Mouse (Mus musculus): ENCODE measurements around the gene Abcb8. TPM values are rescaled to one million over a fixed set of nuclear protein-coding genes. Genes with fewer than 3 reads are reported as not detected.

Abcb8 gene
- polyA plus RNA-seq, 1 experiment = not detected

DNA sequence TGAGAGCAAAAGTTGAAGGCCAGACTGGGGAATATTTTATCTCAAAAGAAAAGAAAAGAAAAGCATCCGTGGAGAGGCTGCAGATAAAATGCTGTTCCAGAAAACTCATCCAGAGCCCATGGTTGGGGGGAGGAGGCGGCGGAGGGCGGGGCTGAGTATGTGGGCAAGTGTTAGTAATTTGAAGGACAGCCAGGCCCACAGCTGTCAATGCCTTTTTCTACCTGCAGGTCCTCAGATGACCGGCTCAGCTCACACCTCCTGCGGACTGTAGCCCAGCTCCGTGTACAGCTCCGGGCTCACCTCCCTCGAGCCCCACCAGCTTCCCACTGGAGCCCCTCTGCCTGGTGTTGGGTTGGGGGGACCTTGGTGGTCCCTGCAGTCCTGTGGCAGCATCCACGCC lies 6.2 kb downstream of the Abcb8 start:
- TF ChIP-seq CTCF (IDR thresholded peaks at IDR 0.05; ENCODE audit: insufficient read depth, low read depth, low read length) = no peak
- no peak for TF ChIP-seq POLR2A (IDR thresholded peaks at IDR 0.05; ENCODE audit: insufficient read depth, low read depth, low read length)
- H3K4me3 ChIP-seq (ENCODE audit: insufficient read depth, low read depth, low read length) = no peak overlapping the region
- H3K4me1 ChIP-seq (ENCODE audit: control insufficient read depth, insufficient read depth, low read length) = peaks cover 7% of the 10 kb centered on the region
- WGBS = 91% methylated on average over 10 of the region's 10 CpGs
- no peak overlapping the region for H3K27ac ChIP-seq (ENCODE audit: insufficient read depth, low read depth, low read length)

GRCm38 (mm10) chr5:24400362-24400761 lies 6.9 kb downstream of the Abcb8 start:
- Histone ChIP-seq H3K4me1 (ENCODE audit: control insufficient read depth, insufficient read depth, low read length) (peaks cover 11% of the 10 kb centered on the region), H3K4me3 (ENCODE audit: insufficient read depth, low read depth, low read length) (no peak overlapping the region), H3K27ac (ENCODE audit: insufficient read depth, low read depth, low read length) (no peak overlapping the region)
- 92% methylated on average over 11 of the region's 11 CpGs for WGBS
- no peak for TF ChIP-seq POLR2A (IDR thresholded peaks at IDR 0.05; ENCODE audit: insufficient read depth, low read depth, low read length)
- no peak for TF ChIP-seq CTCF (IDR thresholded peaks at IDR 0.05; ENCODE audit: insufficient read depth, low read depth, low read length)

- Histone ChIP-seq H3K27ac (ENCODE audit: insufficient read depth, low read depth, low read length) (no peak overlapping the region), H3K4me3 (ENCODE audit: insufficient read depth, low read depth, low read length) (no peak overlapping the region), H3K4me1 (ENCODE audit: control insufficient read depth, insufficient read depth, low read length) (peaks cover 18% of the 10 kb centered on the region)
- WGBS = 90% methylated on average over 5 of the region's 5 CpGs
- TF ChIP-seq CTCF (IDR thresholded peaks at IDR 0.05; ENCODE audit: insufficient read depth, low read depth, low read length) (no peak), POLR2A (IDR thresholded peaks at IDR 0.05; ENCODE audit: insufficient read depth, low read depth, low read length) (no peak)
Observed at GRCm38 (mm10) chr5:24400911-24401605, 7.6 kb downstream of the Abcb8 start.

GRCm38 (mm10) chr5:24401969-24402368 lies 8.5 kb downstream of the Abcb8 start:
- no peak for TF ChIP-seq CTCF (IDR thresholded peaks at IDR 0.05; ENCODE audit: insufficient read depth, low read depth, low read length)
- TF ChIP-seq POLR2A (IDR thresholded peaks at IDR 0.05; ENCODE audit: insufficient read depth, low read depth, low read length) = no peak
- WGBS = 54% methylated on average over 9 of the region's 9 CpGs
- Histone ChIP-seq H3K27ac (ENCODE audit: insufficient read depth, low read depth, low read length) (no peak overlapping the region), H3K4me1 (ENCODE audit: control insufficient read depth, insufficient read depth, low read length) (peaks cover 24% of the 10 kb centered on the region), H3K4me3 (ENCODE audit: insufficient read depth, low read depth, low read length) (no peak overlapping the region)

GRCm38 (mm10) chr5:24404594-24405360 lies 11.3 kb downstream of the Abcb8 start:
- 42% methylated on average over 6 of the region's 6 CpGs for WGBS

GRCm38 (mm10) chr5:24405389-24405876 lies 12.0 kb downstream of the Abcb8 start:
- Histone ChIP-seq H3K4me3 (ENCODE audit: insufficient read depth, low read depth, low read length) (no peak overlapping the region), H3K4me1 (ENCODE audit: control insufficient read depth, insufficient read depth, low read length) (peaks cover 24% of the 10 kb centered on the region), H3K27ac (ENCODE audit: insufficient read depth, low read depth, low read length) (peak overlapping the region; percentile 59)
- TF ChIP-seq CTCF (IDR thresholded peaks at IDR 0.05; ENCODE audit: insufficient read depth, low read depth, low read length) (no peak), POLR2A (IDR thresholded peaks at IDR 0.05; ENCODE audit: insufficient read depth, low read depth, low read length) (no peak)
- WGBS = 67% methylated on average over 3 of the region's 3 CpGs

More at GRCm38 (mm10) chr5:24404594-24405360, 11.3 kb downstream of the Abcb8 start:
- Histone ChIP-seq H3K4me3 (ENCODE audit: insufficient read depth, low read depth, low read length) (no peak overlapping the region), H3K27ac (ENCODE audit: insufficient read depth, low read depth, low read length) (peak overlapping the region; percentile 42; the same call in 1 of the 2 replicates), H3K4me1 (ENCODE audit: control insufficient read depth, insufficient read depth, low read length) (peaks cover 24% of the 10 kb centered on the region)
- TF ChIP-seq POLR2A (IDR thresholded peaks at IDR 0.05; ENCODE audit: insufficient read depth, low read depth, low read length) (no peak), CTCF (IDR thresholded peaks at IDR 0.05; ENCODE audit: insufficient read depth, low read depth, low read length) (no peak)

DNA sequence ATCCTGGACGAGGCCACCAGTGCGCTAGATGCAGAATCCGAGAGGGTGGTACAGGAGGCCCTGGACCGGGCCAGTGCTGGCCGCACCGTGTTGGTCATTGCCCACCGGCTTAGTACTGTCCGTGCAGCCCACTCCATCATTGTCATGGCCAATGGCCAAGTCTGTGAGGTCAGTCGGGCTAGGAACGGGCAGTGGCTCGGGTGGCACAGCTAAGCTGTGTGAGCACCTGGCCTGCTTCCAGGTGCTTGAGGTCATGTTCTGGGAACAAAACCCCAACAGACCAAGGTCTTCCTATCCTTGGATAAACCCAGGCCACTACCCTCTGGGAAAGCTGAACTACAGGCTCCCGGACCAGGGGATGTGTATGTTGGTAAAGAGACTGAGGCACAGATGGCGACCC lies 15.2 kb downstream of the Abcb8 start:
- peaks cover 24% of the 10 kb centered on the region for H3K4me1 ChIP-seq (ENCODE audit: control insufficient read depth, insufficient read depth, low read length)
- no peak overlapping the region for H3K4me3 ChIP-seq (ENCODE audit: insufficient read depth, low read depth, low read length)
- TF ChIP-seq CTCF (IDR thresholded peaks at IDR 0.05; ENCODE audit: insufficient read depth, low read depth, low read length) (no peak), POLR2A (IDR thresholded peaks at IDR 0.05; ENCODE audit: insufficient read depth, low read depth, low read length) (no peak)
- H3K27ac ChIP-seq (ENCODE audit: insufficient read depth, low read depth, low read length) = no peak overlapping the region
- WGBS = 69% methylated on average over 13 of the region's 13 CpGs

- Histone ChIP-seq H3K4me3 (ENCODE audit: insufficient read depth, low read depth, low read length) (no peak overlapping the region), H3K27ac (ENCODE audit: insufficient read depth, low read depth, low read length) (no peak overlapping the region), H3K4me1 (ENCODE audit: control insufficient read depth, insufficient read depth, low read length) (peaks cover 19% of the 10 kb centered on the region)
- 86% methylated on average over 2 of the region's 2 CpGs for WGBS
- TF ChIP-seq POLR2A (IDR thresholded peaks at IDR 0.05; ENCODE audit: insufficient read depth, low read depth, low read length) (no peak), CTCF (IDR thresholded peaks at IDR 0.05; ENCODE audit: insufficient read depth, low read depth, low read length) (no peak)
Observed at GRCm38 (mm10) chr5:24409466-24409865, 16.0 kb downstream of the Abcb8 start.

GRCm38 (mm10) chr5:24412063-24412462 lies 18.6 kb downstream of the Abcb8 start:
- Histone ChIP-seq H3K4me1 (ENCODE audit: control insufficient read depth, insufficient read depth, low read length) (peaks cover 17% of the 10 kb centered on the region), H3K27ac (ENCODE audit: insufficient read depth, low read depth, low read length) (no peak overlapping the region), H3K4me3 (ENCODE audit: insufficient read depth, low read depth, low read length) (no peak overlapping the region)
- TF ChIP-seq POLR2A (IDR thresholded peaks at IDR 0.05; ENCODE audit: insufficient read depth, low read depth, low read length) (no peak), CTCF (IDR thresholded peaks at IDR 0.05; ENCODE audit: insufficient read depth, low read depth, low read length) (no peak)
- 93% methylated on average over 2 of the region's 2 CpGs for WGBS

Measured in olfactory bulb, adult 2 months (tissue).